Mouse (Mus musculus) kidney, postnatal 14 days (tissue): ENCODE measurements around the gene Fam81a.

ENCODE experiments used
- DNase-seq: peaks from one replicate; pipeline ENCODE4 v3.0.0; 2022; ENCODE audit warnings: mixed read lengths

Fam81a gene

DNA sequence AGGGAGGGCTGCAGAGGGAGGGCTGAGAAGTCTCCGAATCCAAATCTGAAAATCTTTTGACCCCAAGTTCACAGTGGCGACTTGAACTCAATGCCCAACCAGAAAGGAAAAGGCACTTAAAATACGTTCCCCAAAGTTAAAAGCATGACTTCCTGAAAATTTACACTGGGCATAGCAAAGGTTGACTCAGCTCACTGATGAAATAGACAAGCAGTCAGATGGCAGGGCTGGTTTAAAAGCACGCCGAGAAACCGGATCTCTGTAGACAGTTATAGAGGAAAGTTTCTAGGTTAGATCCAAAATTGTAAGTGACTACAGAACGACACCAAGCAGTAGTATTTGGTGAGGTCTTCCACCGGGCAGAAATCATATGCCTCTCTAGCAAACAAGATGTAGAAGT lies 92.5 kb downstream of the Fam81a start:
- no peak for DNase-seq

DNA sequence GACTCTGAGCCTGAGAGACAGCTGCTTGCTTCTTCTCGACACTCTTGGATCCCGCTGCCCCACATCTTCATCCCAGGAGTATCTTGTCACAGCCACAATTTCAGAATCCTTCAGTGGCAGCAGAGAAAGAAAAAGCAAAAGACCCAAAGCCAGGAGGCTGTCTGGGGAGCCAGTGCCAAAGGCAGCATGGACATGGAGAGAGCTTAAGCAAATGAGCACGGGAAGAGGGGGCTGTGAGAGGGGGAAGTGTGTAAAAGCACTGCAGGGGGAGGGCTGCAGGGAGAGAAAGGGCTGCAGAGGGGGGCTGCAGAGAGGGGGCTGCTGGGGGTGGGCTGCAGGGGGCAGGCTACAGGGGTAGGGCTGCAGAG lies 93.0 kb downstream of the Fam81a start:
- no peak for DNase-seq

DNA sequence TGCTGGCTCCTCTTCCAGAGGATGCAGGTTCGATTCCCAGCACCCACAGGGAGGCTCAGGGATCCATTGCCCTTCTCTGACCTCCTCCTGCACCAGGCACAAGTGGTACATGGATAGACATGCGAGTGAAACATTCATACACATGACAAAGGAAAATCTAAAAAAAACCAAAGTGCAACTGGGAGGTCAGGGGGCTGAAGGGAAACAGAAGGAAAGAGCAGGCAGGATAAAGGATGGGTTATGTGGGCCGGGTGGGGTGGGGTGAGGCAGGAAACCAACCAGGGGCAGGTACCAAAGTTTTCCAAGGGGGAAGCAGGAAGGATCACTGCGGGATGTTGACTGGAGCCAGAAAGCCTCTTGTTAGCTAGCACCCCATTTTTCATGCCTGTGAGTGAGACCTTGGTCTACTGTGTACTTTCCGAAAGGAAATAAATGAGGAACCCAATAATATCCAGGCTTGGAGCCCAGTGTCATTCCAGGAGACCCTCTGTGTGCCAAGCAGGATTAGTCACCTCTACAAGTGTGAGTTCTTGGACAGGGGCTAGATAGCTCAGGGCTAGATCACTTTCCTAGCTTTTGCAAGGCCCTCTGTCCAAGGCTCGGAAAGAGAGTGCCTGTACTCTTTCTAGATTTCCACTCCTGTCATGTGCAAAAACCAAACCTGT lies 93.5 kb downstream of the Fam81a start:
- peak; percentile 24 for DNase-seq

DNA sequence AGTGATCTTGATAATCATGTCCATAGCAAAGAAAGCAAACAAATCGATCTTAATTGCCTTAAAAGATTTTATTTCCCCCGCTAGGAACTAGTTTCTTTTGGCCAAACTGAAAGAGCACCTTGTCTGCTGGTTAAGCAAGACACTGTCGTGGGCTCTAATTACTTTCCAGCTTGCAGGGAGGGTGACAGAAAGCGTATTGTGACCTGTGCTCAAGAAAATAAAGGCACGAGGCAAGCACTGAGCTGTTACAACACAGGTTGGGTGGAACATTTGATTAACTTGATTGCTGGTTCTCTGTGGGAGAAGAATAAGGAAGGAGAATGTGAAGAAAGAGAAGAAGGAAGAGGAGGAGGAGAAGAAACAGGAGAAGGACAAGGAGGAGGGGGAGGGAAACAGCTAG lies 94.1 kb downstream of the Fam81a start:
- DNase-seq: no peak

DNA sequence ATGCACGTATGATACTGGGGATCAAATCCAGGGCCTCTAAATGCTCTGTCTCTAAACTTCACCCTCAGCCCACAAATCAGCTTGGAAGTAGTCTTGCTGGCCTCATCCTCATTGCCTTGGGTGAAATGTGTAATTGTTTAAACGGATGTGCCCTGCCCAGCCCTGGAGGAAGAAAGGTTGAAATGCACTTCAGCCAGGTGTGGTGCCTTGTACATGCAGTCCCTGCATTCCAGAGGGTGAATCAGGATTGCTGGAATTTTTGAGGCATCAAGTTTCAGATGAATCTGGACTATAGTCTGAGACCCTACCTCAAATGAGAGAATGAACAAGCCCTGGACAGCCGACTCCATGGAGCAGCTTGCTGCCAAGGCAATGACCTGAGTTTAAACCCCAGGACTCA lies 94.5 kb downstream of the Fam81a start:
- DNase-seq: no peak

DNA sequence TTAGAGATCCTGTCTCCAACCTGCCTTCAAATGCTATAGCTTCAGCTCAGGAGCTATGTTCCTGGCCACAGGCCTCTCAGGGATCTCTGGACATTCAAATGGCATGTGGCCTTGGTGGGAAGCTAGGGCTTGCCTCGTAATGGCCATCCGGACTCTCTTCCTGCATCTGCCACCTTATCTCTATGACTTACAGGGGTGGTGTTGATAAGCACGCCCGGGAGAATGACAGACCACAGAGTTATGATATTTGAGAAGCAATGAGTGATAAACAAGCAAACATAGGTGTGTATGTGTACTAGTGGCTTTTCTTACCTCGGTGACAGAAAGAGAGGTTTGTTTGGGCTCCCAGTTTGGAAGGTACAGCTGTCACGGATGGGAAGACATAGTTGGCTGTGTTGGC lies 96.1 kb downstream of the Fam81a start:
- no peak for DNase-seq

DNA sequence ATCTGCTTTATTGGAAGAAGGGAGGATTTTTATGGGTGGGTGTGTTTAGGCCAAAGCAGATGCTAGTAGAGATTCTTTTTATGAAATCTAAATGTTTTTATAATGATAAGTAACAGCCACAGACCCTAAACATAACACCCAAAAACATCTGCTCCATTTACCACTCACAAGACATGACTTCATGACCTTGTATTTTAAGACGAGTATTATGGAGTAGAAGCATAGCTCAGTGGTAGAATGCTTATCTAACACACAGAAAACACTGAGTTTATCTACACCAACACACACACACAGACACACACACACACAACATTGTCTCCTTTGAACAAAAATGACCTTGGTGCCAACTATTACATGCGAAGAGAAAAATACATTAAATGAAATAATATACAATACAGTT lies 97.5 kb downstream of the Fam81a start:
- no peak for DNase-seq

DNA sequence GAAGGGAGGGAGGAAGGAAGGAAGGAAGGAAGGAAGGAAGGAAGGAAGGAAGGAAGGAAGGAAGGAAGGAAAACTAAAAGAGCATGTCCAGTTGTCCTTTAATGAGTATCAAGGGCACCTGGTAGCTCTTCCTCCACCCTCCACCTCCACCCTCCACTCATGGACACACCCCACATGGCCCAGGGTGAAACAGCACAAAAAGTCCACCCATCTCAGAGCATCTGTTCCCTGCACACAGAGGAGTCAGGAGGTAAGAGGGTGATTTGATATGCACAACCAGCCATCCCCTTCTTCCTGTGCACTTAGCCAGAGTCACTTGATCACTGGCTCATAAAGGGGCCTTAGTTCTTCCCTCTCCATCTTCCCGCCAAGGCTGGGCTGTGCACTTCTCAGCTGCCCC lies 99.4 kb downstream of the Fam81a start:
- DNase-seq: no peak

DNA sequence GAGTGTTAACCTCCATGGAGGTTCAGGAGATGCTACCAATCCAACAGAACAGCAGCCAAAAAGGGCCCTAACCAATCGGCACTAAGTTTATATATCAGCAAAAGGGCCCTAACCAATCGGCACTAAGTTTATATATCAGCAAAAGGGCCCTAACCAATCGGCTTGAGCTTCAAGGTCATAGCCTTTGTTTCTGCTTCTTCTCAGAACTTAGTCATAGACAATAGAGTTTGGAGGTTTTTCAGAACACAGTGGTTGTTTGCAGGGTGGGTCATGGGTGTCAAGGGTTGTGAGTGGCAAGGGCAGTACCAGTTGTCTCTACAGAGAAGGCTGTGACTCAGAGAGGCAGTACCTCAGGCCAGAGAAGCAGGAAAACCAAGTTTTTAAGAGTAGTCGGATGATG lies 100.2 kb downstream of the Fam81a start:
- DNase-seq: no peak

DNA sequence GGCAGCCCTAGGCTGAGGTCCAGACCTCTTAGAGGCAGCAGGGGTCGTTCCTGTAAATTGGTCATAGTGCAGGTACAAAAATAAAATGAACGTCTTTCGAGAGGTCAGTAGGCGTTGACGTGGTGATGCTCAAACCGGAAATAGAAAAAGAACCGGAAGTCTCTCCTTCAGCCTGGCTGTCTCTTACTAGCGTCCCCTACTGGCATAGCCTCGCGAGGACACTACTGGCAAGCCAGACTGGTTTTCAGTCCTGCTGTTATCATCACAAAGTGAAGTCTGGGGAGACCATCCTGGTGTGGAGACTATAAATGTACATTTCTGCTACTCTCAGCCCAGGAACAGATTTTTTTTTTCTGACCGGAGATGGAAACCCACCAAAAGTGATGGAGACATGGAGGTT lies 101.8 kb downstream of the Fam81a start:
- no peak for DNase-seq

DNA sequence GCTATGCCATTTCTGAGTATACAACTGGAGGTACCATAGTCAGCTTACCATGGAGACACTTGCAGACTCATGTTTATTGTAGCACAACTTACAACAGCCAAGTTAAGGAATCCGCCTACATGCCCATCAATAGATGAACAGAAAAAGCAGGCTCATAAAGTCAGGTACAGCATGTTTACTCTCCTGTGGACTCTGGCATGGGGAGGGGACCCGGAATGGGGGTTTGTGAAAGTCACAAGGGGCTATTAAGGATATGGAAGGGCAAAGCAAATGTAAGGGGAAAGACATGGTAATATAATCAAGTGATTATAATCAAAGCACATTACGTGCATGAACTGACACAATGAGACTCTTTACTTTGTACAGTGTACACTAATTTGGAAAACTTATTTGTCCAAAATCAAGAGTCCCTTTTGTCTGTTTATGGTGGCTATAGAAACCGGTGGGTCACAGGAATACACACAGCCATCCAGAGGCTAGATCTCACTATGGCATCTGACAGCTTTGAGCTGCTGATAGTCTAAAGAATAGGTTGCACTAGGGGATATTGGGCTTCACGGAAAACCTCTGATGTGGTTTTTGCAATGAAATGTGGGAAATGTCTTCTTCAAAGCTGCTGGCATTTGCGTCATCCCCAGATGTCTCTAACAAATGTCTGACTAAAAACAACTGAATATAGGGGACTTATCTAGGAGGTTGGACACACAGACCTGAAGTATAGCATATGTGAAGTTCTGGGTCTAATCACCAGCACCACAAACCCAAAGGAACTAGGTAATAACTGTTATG lies 102.6 kb downstream of the Fam81a start:
- DNase-seq: no peak
